Mouse (Mus musculus) testis, adult 2 months (tissue): Measurements from ENCODE around the gene Stum.

ENCODE experiments used
- CTCF ChIP-seq: fragments of 200-500 bp; IDR thresholded peaks from 2 replicates; pipeline ENCODE4 v1.5.1; 2012; ENCODE audit warnings: low read depth, mild to moderate bottlenecking, inconsistent platforms, low read length, moderate library complexity; ENCODE audit not compliant: control insufficient read depth, insufficient read depth, insufficient replicate concordance
- POLR2A ChIP-seq: fragments of 200-500 bp; IDR thresholded peaks from 2 replicates; pipeline ENCODE4 v1.6.1; 2012; ENCODE audit warnings: low read depth, mild to moderate bottlenecking, inconsistent platforms, low read length, moderate library complexity; ENCODE audit not compliant: control insufficient read depth

GRCm38 (mm10) chr1:180417118-180417517, 66.2 kb downstream of the Stum start:
- TF ChIP-seq CTCF (no peak), POLR2A (no peak)
